Mouse (Mus musculus): ENCODE results near the gene Dera. TPM values are rescaled to one million over a fixed set of nuclear protein-coding genes. Genes with fewer than 3 reads are reported as not detected.

Dera gene
- polyA plus RNA-seq, 1 experiment from 2014 or later = 67.1 TPM

DNA sequence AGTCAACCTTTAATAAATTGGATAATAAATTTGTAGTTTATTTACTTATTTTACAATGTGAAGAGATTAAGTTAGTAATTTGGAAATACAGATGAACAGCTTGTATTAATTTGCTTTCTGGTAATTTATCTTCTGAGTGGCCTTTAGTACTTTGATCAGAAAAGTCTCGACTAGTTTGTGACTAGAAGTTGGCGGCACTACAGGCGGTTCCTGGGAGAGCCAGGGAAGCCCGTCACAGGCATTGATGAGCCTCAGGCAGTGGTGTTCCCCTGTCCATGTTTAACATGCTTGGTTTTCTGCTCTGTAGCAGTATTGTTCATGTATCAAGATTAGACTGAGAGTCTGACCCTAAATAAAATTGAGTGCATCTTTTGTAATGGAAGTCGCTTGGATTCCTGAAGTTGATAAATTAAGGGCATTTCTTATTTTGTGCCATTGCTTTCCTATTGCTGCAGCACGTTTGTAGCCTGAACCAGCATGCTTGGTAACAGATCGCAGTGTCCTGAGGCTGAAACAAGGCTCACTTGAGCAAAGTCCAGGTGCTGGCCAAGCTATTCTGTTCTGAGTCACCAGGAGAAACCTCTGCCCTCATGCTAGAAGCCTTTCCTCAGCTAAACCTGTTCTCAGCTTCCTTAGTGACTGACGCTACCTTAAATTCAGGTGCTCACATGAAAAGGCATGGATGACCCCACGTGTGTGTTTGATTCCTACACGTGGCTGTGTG is 2.6 kb upstream of the Dera start:
- DNase-seq (ENCODE audit: low spot score) (no peak), ATAC-seq (replicated peaks; ENCODE audit: low FRiP score, low TSS enrichment, low read depth) (no peak)
- Histone ChIP-seq H3K4me2 (ENCODE audit: low read length) (no peak overlapping the region), H3K9me3 (ENCODE audit: control insufficient read depth, low read length) (no peaks in the 10 kb centered on the region), H3K27me3 (replicated peaks; ENCODE audit: control insufficient read depth, insufficient read depth, low read length) (no peaks in the 10 kb centered on the region), H3K36me3 (ENCODE audit: control insufficient read depth, insufficient read depth, low read length) (peaks cover 56% of the 10 kb centered on the region), H3K27ac (ENCODE audit: low read depth) (no peak overlapping the region), H3K4me1 (replicated peaks; ENCODE audit: control insufficient read depth, insufficient read depth, low read length) (peaks cover 4% of the 10 kb centered on the region), H3K9ac (ENCODE audit: low read length) (no peak overlapping the region), H3K4me3 (ENCODE audit: low read depth, low read length) (no peak overlapping the region)
- 86% methylated on average over 10 of the region's 10 CpGs for WGBS

DNA sequence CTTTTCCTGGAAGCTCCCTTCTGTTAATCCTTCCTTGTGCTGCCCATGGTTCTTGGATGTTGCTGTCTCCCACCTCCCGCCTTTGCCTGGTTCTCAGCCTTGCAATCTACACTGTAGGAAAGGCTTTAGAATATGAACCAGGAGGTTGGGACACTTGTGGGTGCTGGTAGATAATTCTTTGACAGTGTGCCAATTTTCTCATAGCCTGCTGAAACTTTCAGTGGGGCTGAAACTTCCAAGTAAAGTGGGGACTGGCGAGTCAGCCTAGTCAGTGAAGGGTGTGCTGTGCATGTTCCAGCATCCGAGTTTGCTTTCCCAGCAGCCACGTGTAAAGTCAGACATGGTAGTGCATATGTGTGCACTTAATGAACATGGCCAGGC is 2.1 kb upstream of the Dera start:
- no peak for DNase-seq (ENCODE audit: low spot score)
- WGBS = 86% methylated on average over 4 of the region's 4 CpGs
- no peak overlapping the region for H3K27ac ChIP-seq (ENCODE audit: low read depth)
- H3K9me3 ChIP-seq (ENCODE audit: control insufficient read depth, low read length) = no peaks in the 10 kb centered on the region
- no peaks in the 10 kb centered on the region for H3K27me3 ChIP-seq (replicated peaks; ENCODE audit: control insufficient read depth, insufficient read depth, low read length)
- H3K4me1 ChIP-seq (replicated peaks; ENCODE audit: control insufficient read depth, insufficient read depth, low read length) = peaks cover 4% of the 10 kb centered on the region
- no peak overlapping the region for H3K4me3 ChIP-seq (ENCODE audit: low read depth, low read length)
- peaks cover 52% of the 10 kb centered on the region for H3K36me3 ChIP-seq (ENCODE audit: control insufficient read depth, insufficient read depth, low read length)
- H3K4me2 ChIP-seq (ENCODE audit: low read length) = no peak overlapping the region
- no peak overlapping the region for H3K9ac ChIP-seq (ENCODE audit: low read length)
- no peak for ATAC-seq (replicated peaks; ENCODE audit: low FRiP score, low TSS enrichment, low read depth)

DNA sequence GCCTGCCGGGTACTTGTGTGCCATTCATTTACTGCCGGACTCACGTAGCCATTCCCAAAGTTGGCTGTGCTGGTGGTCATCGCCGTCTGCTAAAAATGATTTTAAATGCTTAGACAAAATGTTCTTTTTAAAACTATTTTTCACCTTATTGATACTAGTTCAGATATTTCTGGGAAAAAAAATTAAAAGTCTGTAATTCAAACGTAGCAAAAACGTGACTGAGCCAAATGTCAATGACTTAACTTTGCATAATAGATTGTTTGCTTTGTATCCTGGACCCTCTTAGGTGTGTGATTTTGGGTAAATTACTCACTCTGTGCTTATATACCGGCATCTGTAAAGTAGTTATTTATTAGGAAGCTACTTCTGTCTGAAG is 499 bp downstream of the Dera start:
- H3K9ac ChIP-seq (ENCODE audit: low read length) = peak overlapping the region; percentile 67
- peak overlapping the region; percentile 73 for H3K4me3 ChIP-seq (ENCODE audit: low read depth, low read length)
- H3K4me1 ChIP-seq (replicated peaks; ENCODE audit: control insufficient read depth, insufficient read depth, low read length) = peaks cover 4% of the 10 kb centered on the region

DNA sequence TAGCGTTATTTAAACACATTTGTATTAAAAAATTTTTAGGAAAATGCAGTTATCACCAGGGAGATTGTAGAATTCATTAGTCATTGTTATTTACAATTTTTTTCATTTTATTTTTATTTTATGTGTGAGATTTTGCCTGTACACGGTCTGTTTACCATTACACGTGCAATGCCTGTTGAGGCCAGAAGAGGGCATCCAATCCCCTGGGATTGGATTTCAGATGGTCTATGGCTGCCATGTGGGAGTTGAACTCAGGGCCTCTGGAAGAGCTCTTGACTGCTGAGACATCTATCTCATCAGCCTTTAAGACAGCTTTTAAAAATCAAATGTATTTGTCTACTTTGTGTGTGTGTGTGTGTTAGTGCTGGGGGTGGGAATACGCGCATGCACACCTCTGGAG is 2.0 kb downstream of the Dera start:
- Histone ChIP-seq H3K27me3 (replicated peaks; ENCODE audit: control insufficient read depth, insufficient read depth, low read length) (no peaks in the 10 kb centered on the region), H3K36me3 (ENCODE audit: control insufficient read depth, insufficient read depth, low read length) (peaks cover 17% of the 10 kb centered on the region), H3K9ac (ENCODE audit: low read length) (no peak overlapping the region), H3K9me3 (ENCODE audit: control insufficient read depth, low read length) (no peaks in the 10 kb centered on the region), H3K27ac (ENCODE audit: low read depth) (no peak overlapping the region), H3K4me2 (ENCODE audit: low read length) (no peak overlapping the region), H3K4me1 (replicated peaks; ENCODE audit: control insufficient read depth, insufficient read depth, low read length) (peaks cover 4% of the 10 kb centered on the region), H3K4me3 (ENCODE audit: low read depth, low read length) (no peak overlapping the region)
- no peak for DNase-seq (ENCODE audit: low spot score)
- WGBS = 66% methylated on average over 5 of the region's 5 CpGs
- ATAC-seq (replicated peaks; ENCODE audit: low FRiP score, low TSS enrichment, low read depth) = no peak

More for the DNA sequence above, 499 bp downstream of the Dera start:
- H3K4me2 ChIP-seq (ENCODE audit: low read length) = peak overlapping the region; percentile 62
- DNase-seq (ENCODE audit: low spot score) (no peak), ATAC-seq (replicated peaks; ENCODE audit: low FRiP score, low TSS enrichment, low read depth) (no peak)
- H3K36me3 ChIP-seq (ENCODE audit: control insufficient read depth, insufficient read depth, low read length) = peaks cover 28% of the 10 kb centered on the region
- 2% methylated on average over 8 of the region's 8 CpGs for whole genome bisulfite sequencing
- H3K27me3 ChIP-seq (replicated peaks; ENCODE audit: control insufficient read depth, insufficient read depth, low read length) = no peaks in the 10 kb centered on the region
- no peak overlapping the region for H3K27ac ChIP-seq (ENCODE audit: low read depth)
- H3K9me3 ChIP-seq (ENCODE audit: control insufficient read depth, low read length) = no peaks in the 10 kb centered on the region

DNA sequence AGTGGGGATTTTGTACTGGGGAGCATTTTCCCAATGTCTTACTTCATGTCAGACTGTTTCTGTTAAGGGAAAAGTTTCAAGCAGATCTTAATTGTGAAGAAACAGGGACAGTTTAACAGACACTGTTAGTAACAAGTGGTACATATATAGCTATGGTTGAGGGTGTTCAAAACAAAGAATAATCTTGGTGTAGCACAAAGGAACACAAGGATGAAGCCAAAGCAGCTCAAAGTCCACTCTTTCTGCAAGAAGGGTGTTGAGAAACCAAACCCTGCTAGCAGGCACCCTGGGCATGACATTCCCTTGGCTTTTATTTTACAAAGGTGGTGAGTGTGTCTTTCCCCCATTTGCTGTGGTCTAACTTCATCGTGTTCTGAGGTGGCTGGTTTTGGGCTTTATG is 3.5 kb downstream of the Dera start:
- 0 out of 2 replicates have a peak, but pooled peaks cover 3% of the 10 kb centered on the region for H3K36me3 ChIP-seq (ENCODE audit: control insufficient read depth, insufficient read depth, low read length)
- ATAC-seq (replicated peaks; ENCODE audit: low FRiP score, low TSS enrichment, low read depth) (no peak), DNase-seq (ENCODE audit: low spot score) (no peak)
- no peak overlapping the region for H3K9ac ChIP-seq (ENCODE audit: low read length)
- H3K27ac ChIP-seq (ENCODE audit: low read depth) = no peak overlapping the region
- 93% methylated on average over 1 of the region's 1 CpGs for WGBS
- no peaks in the 10 kb centered on the region for H3K9me3 ChIP-seq (ENCODE audit: control insufficient read depth, low read length)
- H3K4me3 ChIP-seq (ENCODE audit: low read depth, low read length) = no peak overlapping the region
- peaks cover 4% of the 10 kb centered on the region for H3K4me1 ChIP-seq (replicated peaks; ENCODE audit: control insufficient read depth, insufficient read depth, low read length)
- H3K27me3 ChIP-seq (replicated peaks; ENCODE audit: control insufficient read depth, insufficient read depth, low read length) = no peaks in the 10 kb centered on the region
- no peak overlapping the region for H3K4me2 ChIP-seq (ENCODE audit: low read length)

DNA sequence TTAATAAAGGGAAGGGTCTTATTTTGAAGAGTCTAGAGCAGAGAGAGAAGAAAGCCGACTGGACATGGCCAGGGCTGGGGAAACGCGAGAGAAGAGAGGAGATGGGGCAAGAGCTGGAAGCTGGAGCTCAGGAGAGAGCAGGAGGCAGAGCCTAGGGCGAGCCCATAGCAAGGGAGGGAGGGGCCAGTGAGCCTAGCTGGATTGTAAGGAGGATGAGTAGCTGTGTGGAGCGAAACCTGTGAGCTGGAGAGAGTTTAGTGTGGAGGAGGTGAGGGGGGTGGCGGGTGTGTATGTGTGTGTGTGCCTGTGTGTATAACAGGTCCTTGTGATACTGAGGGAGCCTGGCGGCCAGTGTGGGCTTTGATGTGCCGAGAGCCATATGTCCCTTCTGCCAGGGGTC is 5.3 kb downstream of the Dera start:
- 0 out of 2 replicates have a peak, but pooled peaks have one; percentile 20 for ATAC-seq (replicated peaks; ENCODE audit: low FRiP score, low TSS enrichment, low read depth)
- 29% methylated on average over 8 of the region's 8 CpGs for WGBS
- no peak for DNase-seq (ENCODE audit: low spot score)

DNA sequence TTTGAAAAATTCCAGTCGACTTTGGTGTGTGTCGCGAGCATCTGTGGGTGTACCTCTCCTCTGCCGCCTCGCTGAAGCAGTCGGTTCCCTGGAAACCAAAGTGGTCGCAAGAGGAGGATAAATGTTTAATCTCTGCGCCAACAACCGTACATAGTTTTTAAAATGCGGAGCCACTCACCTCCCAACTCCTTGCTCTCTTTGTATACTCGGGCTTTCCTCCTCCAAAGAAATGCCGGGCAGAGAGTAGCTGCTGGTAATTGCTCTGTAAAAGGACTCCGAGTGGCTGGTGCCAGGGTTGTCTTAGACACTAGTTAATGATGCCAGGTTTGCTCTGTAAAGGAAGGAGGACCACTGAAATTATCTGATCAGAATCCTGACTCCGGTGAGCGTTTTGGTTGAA is 6.6 kb downstream of the Dera start:
- Histone ChIP-seq H3K4me3 (ENCODE audit: low read depth, low read length) (no peak overlapping the region), H3K9ac (ENCODE audit: low read length) (no peak overlapping the region), H3K4me2 (ENCODE audit: low read length) (no peak overlapping the region), H3K36me3 (ENCODE audit: control insufficient read depth, insufficient read depth, low read length) (no peaks in the 10 kb centered on the region), H3K4me1 (replicated peaks; ENCODE audit: control insufficient read depth, insufficient read depth, low read length) (no peaks in the 10 kb centered on the region), H3K27me3 (replicated peaks; ENCODE audit: control insufficient read depth, insufficient read depth, low read length) (no peaks in the 10 kb centered on the region), H3K27ac (ENCODE audit: low read depth) (no peak overlapping the region), H3K9me3 (ENCODE audit: control insufficient read depth, low read length) (no peaks in the 10 kb centered on the region)
- WGBS = 74% methylated on average over 15 of the region's 15 CpGs
- no peak for DNase-seq (ENCODE audit: low spot score)
- ATAC-seq (replicated peaks; ENCODE audit: low FRiP score, low TSS enrichment, low read depth) = no peak

More for the DNA sequence above, 5.3 kb downstream of the Dera start:
- H3K4me2 ChIP-seq (ENCODE audit: low read length) = no peak overlapping the region
- H3K4me3 ChIP-seq (ENCODE audit: low read depth, low read length) = no peak overlapping the region
- H3K27ac ChIP-seq (ENCODE audit: low read depth) = no peak overlapping the region
- no peaks in the 10 kb centered on the region for H3K9me3 ChIP-seq (ENCODE audit: control insufficient read depth, low read length)
- no peaks in the 10 kb centered on the region for H3K27me3 ChIP-seq (replicated peaks; ENCODE audit: control insufficient read depth, insufficient read depth, low read length)
- no peaks in the 10 kb centered on the region for H3K36me3 ChIP-seq (ENCODE audit: control insufficient read depth, insufficient read depth, low read length)
- H3K4me1 ChIP-seq (replicated peaks; ENCODE audit: control insufficient read depth, insufficient read depth, low read length) = peaks cover 4% of the 10 kb centered on the region
- no peak overlapping the region for H3K9ac ChIP-seq (ENCODE audit: low read length)

DNA sequence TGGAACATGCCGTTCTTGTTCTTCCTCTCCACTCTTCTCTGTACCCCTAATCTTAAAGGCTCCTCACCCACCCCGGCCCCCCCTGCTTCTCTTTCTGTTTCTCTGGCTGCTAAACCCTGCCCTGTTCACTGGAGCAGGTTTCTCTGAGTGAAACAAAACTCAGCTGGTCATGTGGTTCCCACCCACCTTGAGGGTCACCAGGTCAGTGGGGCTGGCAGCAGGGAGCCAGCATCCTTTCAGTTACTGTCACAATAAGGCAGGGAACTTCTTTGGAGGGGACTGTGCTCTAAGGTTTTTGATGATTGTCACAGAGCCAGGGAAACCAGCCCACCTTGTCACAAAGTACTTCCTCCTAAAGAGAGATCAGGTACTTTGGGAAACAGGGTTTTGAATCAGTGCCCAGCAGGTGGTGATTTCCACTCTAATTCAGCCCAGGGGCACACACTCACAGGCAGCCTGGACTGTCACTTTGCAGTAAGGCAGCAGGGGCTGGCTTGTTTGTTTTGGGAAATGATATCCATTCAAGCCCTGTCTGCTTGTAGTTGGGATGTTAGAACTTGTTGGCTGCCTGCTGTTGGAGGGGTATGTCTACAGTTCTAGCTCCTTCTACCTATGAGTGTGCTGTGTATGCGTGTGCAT is 10.3 kb downstream of the Dera start:
- Histone ChIP-seq H3K27ac (ENCODE audit: low read depth) (no peak overlapping the region), H3K4me2 (ENCODE audit: low read length) (no peak overlapping the region), H3K9me3 (ENCODE audit: control insufficient read depth, low read length) (no peaks in the 10 kb centered on the region), H3K27me3 (replicated peaks; ENCODE audit: control insufficient read depth, insufficient read depth, low read length) (no peaks in the 10 kb centered on the region), H3K4me3 (ENCODE audit: low read depth, low read length) (no peak overlapping the region), H3K4me1 (replicated peaks; ENCODE audit: control insufficient read depth, insufficient read depth, low read length) (no peaks in the 10 kb centered on the region), H3K9ac (ENCODE audit: low read length) (no peak overlapping the region), H3K36me3 (ENCODE audit: control insufficient read depth, insufficient read depth, low read length) (no peaks in the 10 kb centered on the region)
- no peak for DNase-seq (ENCODE audit: low spot score)
- 53% methylated on average over 3 of the region's 3 CpGs for WGBS
- ATAC-seq (replicated peaks; ENCODE audit: low FRiP score, low TSS enrichment, low read depth) = no peak

- Histone ChIP-seq H3K36me3 (ENCODE audit: control insufficient read depth, insufficient read depth, low read length) (no peaks in the 10 kb centered on the region), H3K4me3 (ENCODE audit: low read depth, low read length) (no peak overlapping the region), H3K9ac (ENCODE audit: low read length) (no peak overlapping the region), H3K4me1 (replicated peaks; ENCODE audit: control insufficient read depth, insufficient read depth, low read length) (no peaks in the 10 kb centered on the region), H3K27ac (ENCODE audit: low read depth) (no peak overlapping the region), H3K9me3 (ENCODE audit: control insufficient read depth, low read length) (no peaks in the 10 kb centered on the region), H3K27me3 (replicated peaks; ENCODE audit: control insufficient read depth, insufficient read depth, low read length) (no peaks in the 10 kb centered on the region), H3K4me2 (ENCODE audit: low read length) (no peak overlapping the region)
- ATAC-seq (replicated peaks; ENCODE audit: low FRiP score, low TSS enrichment, low read depth) (no peak), DNase-seq (ENCODE audit: low spot score) (no peak)
Measured at GRCm38 (mm10) chr6:137766177-137766576, 11.8 kb downstream of the Dera start.

All from intestine, embryonic 14.5 days (tissue).